Mouse (Mus musculus): ENCODE data around the gene Tekt5. TPM values are rescaled to one million over a fixed set of nuclear protein-coding genes. Genes with fewer than 3 reads are reported as not detected.

The Tekt5 gene
- polyA plus RNA-seq, 1 experiment from 2014 or later, result not detected

GRCm38 (mm10) chr16:10351050-10351636 lies 44.1 kb downstream of the Tekt5 start:
- WGBS, result 72% methylated on average over 9 of the region's 9 CpGs
- H3K4me1 ChIP-seq (replicated peaks; ENCODE audit: control insufficient read depth, insufficient read depth, low read length), result no peaks in the 10 kb centered on the region
- no peak overlapping the region for H3K4me2 ChIP-seq (ENCODE audit: low read depth, low read length, severe bottlenecking)
- H3K27me3 ChIP-seq (ENCODE audit: control insufficient read depth, insufficient read depth, low read length), result no peaks in the 10 kb centered on the region
- H3K9me3 ChIP-seq (ENCODE audit: control insufficient read depth, low read length), result no peaks in the 10 kb centered on the region
- no peak overlapping the region for H3K9ac ChIP-seq (ENCODE audit: low read length)
- no peaks in the 10 kb centered on the region for H3K36me3 ChIP-seq (ENCODE audit: control insufficient read depth, insufficient read depth, low read length)
- H3K27ac ChIP-seq (ENCODE audit: low read depth, low read length), result no peak overlapping the region
- no peak for ATAC-seq (replicated peaks; ENCODE audit: low FRiP score)
- H3K4me3 ChIP-seq (ENCODE audit: low read depth, low read length), result no peak overlapping the region
- no peak for DNase-seq (ENCODE audit: low spot score)

- DNase-seq (ENCODE audit: low spot score) (no peak), ATAC-seq (replicated peaks; ENCODE audit: low FRiP score) (no peak)
- 88% methylated on average over 10 of the region's 10 CpGs for WGBS
- no peaks in the 10 kb centered on the region for H3K9me3 ChIP-seq (ENCODE audit: control insufficient read depth, low read length)
- no peak overlapping the region for H3K4me2 ChIP-seq (ENCODE audit: low read depth, low read length, severe bottlenecking)
- no peak overlapping the region for H3K27ac ChIP-seq (ENCODE audit: low read depth, low read length)
- no peaks in the 10 kb centered on the region; the same call in 1 of the 2 replicates for H3K4me1 ChIP-seq (replicated peaks; ENCODE audit: control insufficient read depth, insufficient read depth, low read length)
- H3K36me3 ChIP-seq (ENCODE audit: control insufficient read depth, insufficient read depth, low read length), result no peaks in the 10 kb centered on the region
- H3K9ac ChIP-seq (ENCODE audit: low read length), result no peak overlapping the region
- no peaks in the 10 kb centered on the region for H3K27me3 ChIP-seq (ENCODE audit: control insufficient read depth, insufficient read depth, low read length)
- no peak overlapping the region for H3K4me3 ChIP-seq (ENCODE audit: low read depth, low read length)
These were observed 45.4 kb downstream of the Tekt5 start for GRCm38 (mm10) chr16:10349876-10350275.

GRCm38 (mm10) chr16:10349436-10349835 lies 45.9 kb downstream of the Tekt5 start:
- Histone ChIP-seq H3K4me3 (ENCODE audit: low read depth, low read length) (no peak overlapping the region), H3K9ac (ENCODE audit: low read length) (no peak overlapping the region), H3K4me2 (ENCODE audit: low read depth, low read length, severe bottlenecking) (no peak overlapping the region), H3K9me3 (ENCODE audit: control insufficient read depth, low read length) (no peaks in the 10 kb centered on the region), H3K4me1 (replicated peaks; ENCODE audit: control insufficient read depth, insufficient read depth, low read length) (no peaks in the 10 kb centered on the region; the same call in 1 of the 2 replicates), H3K27me3 (ENCODE audit: control insufficient read depth, insufficient read depth, low read length) (no peaks in the 10 kb centered on the region), H3K27ac (ENCODE audit: low read depth, low read length) (no peak overlapping the region), H3K36me3 (ENCODE audit: control insufficient read depth, insufficient read depth, low read length) (no peaks in the 10 kb centered on the region)
- 70% methylated on average over 5 of the region's 5 CpGs for WGBS
- no peak for DNase-seq (ENCODE audit: low spot score)
- ATAC-seq (replicated peaks; ENCODE audit: low FRiP score), result no peak

GRCm38 (mm10) chr16:10347551-10347950 lies 47.7 kb downstream of the Tekt5 start:
- 88% methylated on average over 7 of the region's 7 CpGs for WGBS
- Histone ChIP-seq H3K4me3 (ENCODE audit: low read depth, low read length) (no peak overlapping the region), H3K36me3 (ENCODE audit: control insufficient read depth, insufficient read depth, low read length) (no peaks in the 10 kb centered on the region), H3K9ac (ENCODE audit: low read length) (no peak overlapping the region), H3K27ac (ENCODE audit: low read depth, low read length) (no peak overlapping the region), H3K4me1 (replicated peaks; ENCODE audit: control insufficient read depth, insufficient read depth, low read length) (no peaks in the 10 kb centered on the region; the same call in 1 of the 2 replicates), H3K27me3 (ENCODE audit: control insufficient read depth, insufficient read depth, low read length) (no peaks in the 10 kb centered on the region), H3K4me2 (ENCODE audit: low read depth, low read length, severe bottlenecking) (no peak overlapping the region), H3K9me3 (ENCODE audit: control insufficient read depth, low read length) (no peaks in the 10 kb centered on the region)
- DNase-seq (ENCODE audit: low spot score) (no peak), ATAC-seq (replicated peaks; ENCODE audit: low FRiP score) (no peak)

GRCm38 (mm10) chr16:10341110-10341509 lies 54.2 kb downstream of the Tekt5 start:
- Histone ChIP-seq H3K9ac (ENCODE audit: low read length) (no peak overlapping the region), H3K36me3 (ENCODE audit: control insufficient read depth, insufficient read depth, low read length) (no peaks in the 10 kb centered on the region), H3K4me1 (replicated peaks; ENCODE audit: control insufficient read depth, insufficient read depth, low read length) (no peaks in the 10 kb centered on the region; the same call in 1 of the 2 replicates), H3K9me3 (ENCODE audit: control insufficient read depth, low read length) (no peaks in the 10 kb centered on the region), H3K4me3 (ENCODE audit: low read depth, low read length) (no peak overlapping the region), H3K27me3 (ENCODE audit: control insufficient read depth, insufficient read depth, low read length) (no peaks in the 10 kb centered on the region), H3K27ac (ENCODE audit: low read depth, low read length) (no peak overlapping the region), H3K4me2 (ENCODE audit: low read depth, low read length, severe bottlenecking) (no peak overlapping the region)
- ATAC-seq (replicated peaks; ENCODE audit: low FRiP score) (no peak), DNase-seq (ENCODE audit: low spot score) (no peak)
- WGBS, result 71% methylated on average over 4 of the region's 4 CpGs

- 93% methylated on average over 10 of the region's 10 CpGs for WGBS
- H3K9ac ChIP-seq (ENCODE audit: low read length), result no peak overlapping the region
- DNase-seq (ENCODE audit: low spot score), result no peak
- no peak overlapping the region for H3K27ac ChIP-seq (ENCODE audit: low read depth, low read length)
- no peaks in the 10 kb centered on the region for H3K27me3 ChIP-seq (ENCODE audit: control insufficient read depth, insufficient read depth, low read length)
- no peak overlapping the region for H3K4me2 ChIP-seq (ENCODE audit: low read depth, low read length, severe bottlenecking)
- no peak overlapping the region for H3K4me3 ChIP-seq (ENCODE audit: low read depth, low read length)
- no peaks in the 10 kb centered on the region; the same call in 1 of the 2 replicates for H3K4me1 ChIP-seq (replicated peaks; ENCODE audit: control insufficient read depth, insufficient read depth, low read length)
- no peak for ATAC-seq (replicated peaks; ENCODE audit: low FRiP score)
- no peaks in the 10 kb centered on the region for H3K9me3 ChIP-seq (ENCODE audit: control insufficient read depth, low read length)
- no peaks in the 10 kb centered on the region for H3K36me3 ChIP-seq (ENCODE audit: control insufficient read depth, insufficient read depth, low read length)
These were observed 55.4 kb downstream of the Tekt5 start for GRCm38 (mm10) chr16:10339930-10340329.

GRCm38 (mm10) chr16:10338601-10339000 lies 56.7 kb downstream of the Tekt5 start:
- Histone ChIP-seq H3K4me3 (ENCODE audit: low read depth, low read length) (no peak overlapping the region), H3K4me1 (replicated peaks; ENCODE audit: control insufficient read depth, insufficient read depth, low read length) (no peaks in the 10 kb centered on the region), H3K9ac (ENCODE audit: low read length) (no peak overlapping the region), H3K9me3 (ENCODE audit: control insufficient read depth, low read length) (no peaks in the 10 kb centered on the region), H3K27ac (ENCODE audit: low read depth, low read length) (no peak overlapping the region), H3K4me2 (ENCODE audit: low read depth, low read length, severe bottlenecking) (no peak overlapping the region), H3K36me3 (ENCODE audit: control insufficient read depth, insufficient read depth, low read length) (no peaks in the 10 kb centered on the region), H3K27me3 (ENCODE audit: control insufficient read depth, insufficient read depth, low read length) (no peaks in the 10 kb centered on the region)
- ATAC-seq (replicated peaks; ENCODE audit: low FRiP score) (no peak), DNase-seq (ENCODE audit: low spot score) (no peak)
- WGBS, result 91% methylated on average over 5 of the region's 5 CpGs

- 81% methylated on average over 13 of the region's 13 CpGs for WGBS
- no peaks in the 10 kb centered on the region for H3K36me3 ChIP-seq (ENCODE audit: control insufficient read depth, insufficient read depth, low read length)
- no peak overlapping the region for H3K4me3 ChIP-seq (ENCODE audit: low read depth, low read length)
- ATAC-seq (replicated peaks; ENCODE audit: low FRiP score), result no peak
- H3K27me3 ChIP-seq (ENCODE audit: control insufficient read depth, insufficient read depth, low read length), result no peaks in the 10 kb centered on the region
- no peak overlapping the region for H3K9ac ChIP-seq (ENCODE audit: low read length)
- DNase-seq (ENCODE audit: low spot score), result no peak
- no peak overlapping the region for H3K4me2 ChIP-seq (ENCODE audit: low read depth, low read length, severe bottlenecking)
- H3K9me3 ChIP-seq (ENCODE audit: control insufficient read depth, low read length), result no peaks in the 10 kb centered on the region
- H3K4me1 ChIP-seq (replicated peaks; ENCODE audit: control insufficient read depth, insufficient read depth, low read length), result no peaks in the 10 kb centered on the region
- no peak overlapping the region for H3K27ac ChIP-seq (ENCODE audit: low read depth, low read length)
These were observed 57.7 kb downstream of the Tekt5 start for GRCm38 (mm10) chr16:10337422-10338197.

All from forebrain, embryonic 11.5 days (tissue).